Mouse (Mus musculus) erythroblast, adult 5-6 weeks (primary cell): ENCODE results near the gene Esp8. TPM values are rescaled to one million over a fixed set of nuclear protein-coding genes. Genes with fewer than 3 reads are reported as not detected.
"Not testable (repeated sequence)": the region's sequence is repeated elsewhere in the genome, so short reads cannot be mapped to it uniquely, and the experiment has no call there.

ENCODE experiments used
- ATAC-seq: replicated peaks from 2 replicates; pipeline ENCODE4 v1.8.0; 2016; ENCODE audit warnings: moderate number of reproducible peaks, mild to moderate bottlenecking, moderate TSS enrichment, inconsistent platforms; ENCODE audit not compliant: poor library complexity, low FRiP score, severe bottlenecking
- total RNA-seq, 2 experiments: library from RNA; stranded (forward) in 1 of 2; stranded (reverse) in 1 of 2; fragments of 150-400 nt in 1 of 2; fragments of 200-764, 138-1000 nt in 1 of 2; gene quantifications; 2 replicates each; pipeline versions ENCODE4 v1.2.3 to v1.2.4; 2015 to 2017; ENCODE audit warnings: low replicate concordance in 2 of 2

Esp8 gene
- not detected in 2 replicates for total RNA-seq (2015; ENCODE audit: low replicate concordance)
- total RNA-seq (2017; ENCODE audit: low replicate concordance): not detected in 2 replicates

DNA sequence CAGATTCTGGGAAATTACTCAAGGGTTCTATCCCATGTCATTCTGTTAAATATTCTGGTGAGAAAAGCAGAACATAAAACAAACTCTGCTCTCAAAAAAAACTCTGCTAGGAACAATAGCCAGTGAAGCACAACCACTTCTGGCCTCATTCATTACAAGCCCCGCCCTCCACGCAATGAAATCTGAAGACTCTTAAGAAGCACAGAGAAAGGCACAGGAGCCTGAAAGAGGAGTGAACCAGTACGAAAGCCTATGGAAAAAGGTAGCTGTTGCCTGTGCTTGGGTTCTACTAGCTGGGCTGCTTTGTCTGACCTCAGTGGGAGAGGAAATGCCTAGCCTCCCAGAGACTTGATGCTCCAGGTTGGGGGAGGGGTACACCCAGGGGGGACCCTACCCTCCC, at the start of gene Esp8:
Esp8 (plus strand) TSS at position 205 of the 400 bp plus-strand sequence.
- ATAC-seq: no peak

DNA sequence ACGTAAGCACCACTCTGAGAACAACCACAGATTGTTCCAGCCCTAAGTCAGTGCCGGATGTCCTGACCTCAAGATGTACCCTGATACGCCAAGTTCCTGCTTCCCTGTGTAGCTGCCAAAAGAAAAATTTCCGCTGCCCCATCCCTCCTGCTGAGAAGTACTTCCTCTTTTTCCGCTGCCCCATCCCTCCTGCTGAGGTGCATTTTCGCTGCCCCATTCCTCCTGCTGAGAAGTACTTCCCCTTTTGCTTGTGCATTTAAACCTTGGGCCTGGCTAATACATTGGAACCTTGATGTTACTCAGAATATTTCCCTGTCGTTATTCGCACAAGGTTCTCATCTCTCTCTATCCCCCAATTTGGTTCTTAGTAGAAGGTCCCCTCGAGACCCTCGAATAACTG, 36.3 kb upstream of the Esp8 start:
- not testable (repeated sequence) for ATAC-seq

DNA sequence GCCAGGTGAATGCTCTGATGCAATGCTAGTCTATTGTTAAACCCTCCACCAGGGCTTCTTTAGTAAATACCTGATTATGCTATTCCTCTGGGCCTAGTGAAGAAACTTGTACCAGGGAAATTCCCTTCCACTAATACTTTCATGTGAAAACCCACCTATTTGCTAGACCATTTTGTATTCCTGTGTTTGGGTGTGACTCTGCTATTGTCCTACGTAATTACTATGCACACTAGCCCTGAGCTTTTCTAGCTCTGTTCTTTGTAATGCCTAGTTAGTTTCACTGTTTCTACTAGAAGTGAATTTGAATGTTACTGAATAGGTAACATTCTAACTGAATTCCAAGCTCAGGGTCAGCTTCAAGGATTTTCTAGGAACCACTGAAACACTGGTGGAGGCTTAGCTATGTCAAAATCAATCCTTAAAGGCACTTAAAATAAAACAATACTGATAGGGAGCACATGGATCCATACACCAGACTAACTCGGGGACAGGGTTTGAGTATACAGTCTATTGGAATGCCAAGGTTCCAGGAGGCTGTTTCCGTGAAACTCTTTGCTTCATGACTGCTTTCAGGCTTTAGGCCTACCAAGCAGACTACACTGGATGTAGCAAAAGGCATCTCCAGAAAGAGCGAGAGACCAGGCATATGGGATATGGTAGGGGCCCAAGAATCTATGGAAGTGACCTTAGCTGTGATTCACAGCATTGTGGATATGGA, 24.2 kb upstream of the Esp8 start:
- ATAC-seq: not testable (repeated sequence)

DNA sequence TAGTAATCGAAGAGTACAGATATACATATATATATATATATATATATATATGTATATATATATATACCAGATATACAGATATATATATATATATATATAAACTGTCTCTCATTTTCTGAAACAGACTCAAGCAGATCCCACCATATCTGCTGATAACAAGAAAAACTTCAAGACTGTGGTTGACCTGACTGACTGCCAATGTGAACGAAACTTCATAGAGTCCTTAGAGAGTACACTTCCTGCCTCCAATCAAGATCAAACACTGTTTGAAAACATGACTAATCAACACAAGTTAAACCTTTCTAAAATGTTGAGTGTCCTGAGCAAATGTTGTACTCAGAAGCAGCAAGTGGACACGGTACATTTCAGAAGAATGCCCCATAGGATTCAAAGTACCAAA, 10.0 kb downstream of the Esp8 start:
- no peak for ATAC-seq

- ATAC-seq: no peak
Measured at GRCm38 (mm10) chr17:40531147-40531546, 11.3 kb downstream of the Esp8 start.

DNA sequence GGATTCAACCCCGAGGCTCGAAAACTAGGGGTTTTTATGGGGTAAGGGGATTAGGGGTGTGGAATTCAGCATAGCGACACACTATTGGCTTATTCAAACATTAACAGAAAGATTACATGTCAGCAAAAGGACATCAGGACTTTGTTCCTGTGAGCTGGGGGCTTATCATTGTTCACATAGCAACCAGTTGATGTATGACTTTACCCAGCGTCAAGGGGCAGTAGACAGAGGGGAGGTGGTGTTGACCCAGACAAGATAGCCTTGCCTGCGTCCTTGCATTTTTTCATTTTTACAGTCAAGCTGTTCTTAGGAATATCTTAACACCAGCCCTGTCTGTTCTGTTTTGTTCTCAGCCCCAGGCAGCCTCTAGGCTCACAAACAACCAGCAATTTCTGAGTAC, 27.2 kb downstream of the Esp8 start:
- not testable (repeated sequence) for ATAC-seq

GRCm38 (mm10) chr17:40553470-40553869, 33.6 kb downstream of the Esp8 start:
- no peak for ATAC-seq

DNA sequence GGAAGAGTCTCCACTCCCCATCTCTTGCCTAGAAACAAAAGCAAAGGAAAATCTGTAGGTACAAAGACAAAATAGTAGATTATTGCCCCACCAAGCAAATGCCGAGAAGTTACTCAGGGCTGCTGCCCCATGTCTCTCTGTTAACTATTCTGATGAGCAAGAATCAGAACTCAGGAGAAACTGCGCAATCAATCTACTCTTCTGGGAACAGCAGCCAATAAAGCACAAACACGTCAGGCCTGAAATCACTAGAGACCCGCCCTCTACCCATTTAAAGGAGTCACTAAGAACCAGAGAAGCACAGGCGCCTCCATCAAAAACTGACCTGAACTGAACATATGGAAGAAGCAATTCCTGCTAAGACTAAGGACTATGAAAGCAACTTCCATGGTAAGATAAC, 41.4 kb downstream of the Esp8 start, which contains the start of gene Esp6:
Esp6 (plus strand) TSS at position 301 of the 400 bp plus-strand sequence.
- ATAC-seq: no peak

Other genes starting within 250 kb of the Esp8 start
- gene Crisp1, start 200.8 kb upstream of the Esp8 start, total RNA-seq (2015; ENCODE audit: low replicate concordance): not detected in 2 replicates
- gene Crisp1, start 200.8 kb upstream of the Esp8 start, total RNA-seq (2017; ENCODE audit: low replicate concordance): not detected in 2 replicates
- gene Esp6, start 41.5 kb downstream of the Esp8 start, total RNA-seq (2015; ENCODE audit: low replicate concordance): not detected in 2 replicates
- gene Esp6, start 41.5 kb downstream of the Esp8 start, total RNA-seq (2017; ENCODE audit: low replicate concordance): not detected in 2 replicates
- not detected in 2 replicates for gene Esp4, start 78.6 kb downstream of the Esp8 start, total RNA-seq (2015; ENCODE audit: low replicate concordance)
- gene Esp4, start 78.6 kb downstream of the Esp8 start, total RNA-seq (2017; ENCODE audit: low replicate concordance): not detected in 2 replicates
- gene Esp3, start 112.1 kb downstream of the Esp8 start, total RNA-seq (2015; ENCODE audit: low replicate concordance): not detected in 2 replicates
- not detected in 2 replicates for gene Esp3, start 112.1 kb downstream of the Esp8 start, total RNA-seq (2017; ENCODE audit: low replicate concordance)
- gene Esp1, start 207.1 kb downstream of the Esp8 start, total RNA-seq (2015; ENCODE audit: low replicate concordance): not detected in 2 replicates
- not detected in 2 replicates for gene Esp1, start 207.1 kb downstream of the Esp8 start, total RNA-seq (2017; ENCODE audit: low replicate concordance)